Mouse (Mus musculus) kidney, adult 2 months (tissue): ENCODE measurements around the gene Kcnn4.

Experiments used
- CTCF ChIP-seq: fragments of 200-500 bp; conservative IDR thresholded peaks from 2 replicates; pipeline ENCODE4 v1.5.1; 2011; ENCODE audit warnings: low read depth, mild to moderate bottlenecking, control low read depth, low read length, moderate library complexity, mixed read lengths; ENCODE audit not compliant: insufficient read depth, insufficient read length
- POLR2A ChIP-seq: fragments of 200-500 bp; IDR thresholded peaks from one replicate; pipeline ENCODE4 v1.6.1; 2011; ENCODE audit warnings: low read depth, low read length, control low read depth

- TF ChIP-seq POLR2A, result no peak
- no peak for TF ChIP-seq CTCF
These were observed 8.1 kb downstream of the Kcnn4 start for GRCm38 (mm10) chr7:24378049-24378701.
